Mouse (Mus musculus) CD4-positive, CD25-positive, alpha-beta regulatory T cell, adult 4 months (primary cell): ENCODE data around the gene Psma6. TPM values are rescaled to one million over a fixed set of nuclear protein-coding genes. Genes with fewer than 3 reads are reported as not detected.
"Not testable (repeated sequence)": the region's sequence is repeated elsewhere in the genome, so short reads cannot be mapped to it uniquely, and the experiment has no call there.

ENCODE experiments used
- ATAC-seq: one replicate; pipeline ENCODE4 v1.8.0; 2017
- polyA plus RNA-seq, 2 experiments: library from polyadenylated mRNA; unstranded; fragments of 100-300 nt; shearing (Covaris generic); gene quantifications; one replicate each; pipeline ENCODE4 v1.2.1; 2017

The Psma6 gene
- polyA plus RNA-seq, 2 experiments from 2014 or later: 249 to 250 TPM

DNA sequence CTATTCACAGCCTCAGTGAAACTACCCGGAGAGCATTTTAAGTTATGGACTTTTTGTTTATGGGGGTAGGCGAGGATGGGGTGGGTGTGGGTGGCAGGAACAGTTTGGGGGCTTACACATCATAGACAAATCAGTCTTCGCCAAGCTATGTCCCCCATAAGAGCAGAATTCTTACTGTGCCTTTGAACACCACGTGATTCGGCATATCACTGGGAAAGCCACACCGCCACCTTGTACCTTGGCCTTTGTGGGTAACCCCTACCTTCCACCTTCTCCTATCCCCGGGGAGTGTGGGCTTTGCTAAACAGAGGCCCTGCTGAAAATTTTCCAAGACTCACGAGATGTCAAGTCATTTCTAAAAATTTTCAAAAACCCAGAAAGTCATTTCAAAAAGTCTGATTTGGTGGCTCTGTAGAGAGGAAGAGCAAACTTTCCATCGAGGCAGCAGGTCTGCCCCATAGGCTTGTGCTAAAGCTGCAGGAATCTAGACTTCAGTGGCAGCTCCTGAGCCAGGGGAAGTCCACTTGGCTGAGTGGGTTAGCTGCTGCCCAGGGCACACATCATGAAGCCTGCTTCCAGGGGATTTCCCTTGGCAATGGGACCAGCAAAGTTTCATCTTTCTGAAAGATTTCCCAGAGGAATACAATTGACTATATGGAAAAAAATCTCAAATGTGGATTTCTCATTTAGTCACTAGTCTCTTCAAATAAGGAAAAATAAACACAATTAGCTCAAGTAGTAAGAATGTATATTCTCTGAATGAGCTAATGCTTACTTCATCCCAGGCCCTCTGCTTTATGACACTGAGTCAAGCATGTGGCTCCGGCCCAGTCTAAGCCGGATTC is 8.9 kb downstream of the Psma6 start:
- ATAC-seq: peak; percentile 19

DNA sequence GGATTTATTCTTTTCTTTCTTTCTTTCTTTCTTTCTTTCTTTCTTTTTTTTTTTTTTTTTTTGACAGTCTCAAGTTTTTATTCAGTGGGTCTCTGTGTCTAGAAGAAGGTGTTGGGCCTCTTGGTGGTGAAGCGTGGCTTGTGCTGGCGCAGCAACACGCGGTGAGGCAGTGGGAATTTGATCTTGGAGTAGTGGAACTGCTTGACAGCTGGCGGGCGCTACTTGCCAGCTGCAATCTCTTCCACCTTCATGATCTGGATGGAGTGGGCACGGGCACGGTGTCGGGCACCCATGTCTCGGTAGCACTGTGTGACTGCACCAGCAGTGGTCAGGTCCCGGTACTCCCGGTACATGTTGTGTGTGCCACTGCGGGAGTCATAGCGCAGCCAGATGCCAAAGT is 11.6 kb downstream of the Psma6 start:
- ATAC-seq: not testable (repeated sequence)

GRCm38 (mm10) chr12:55396536-55396935 is 12.5 kb downstream of the Psma6 start:
- no peak for ATAC-seq

DNA sequence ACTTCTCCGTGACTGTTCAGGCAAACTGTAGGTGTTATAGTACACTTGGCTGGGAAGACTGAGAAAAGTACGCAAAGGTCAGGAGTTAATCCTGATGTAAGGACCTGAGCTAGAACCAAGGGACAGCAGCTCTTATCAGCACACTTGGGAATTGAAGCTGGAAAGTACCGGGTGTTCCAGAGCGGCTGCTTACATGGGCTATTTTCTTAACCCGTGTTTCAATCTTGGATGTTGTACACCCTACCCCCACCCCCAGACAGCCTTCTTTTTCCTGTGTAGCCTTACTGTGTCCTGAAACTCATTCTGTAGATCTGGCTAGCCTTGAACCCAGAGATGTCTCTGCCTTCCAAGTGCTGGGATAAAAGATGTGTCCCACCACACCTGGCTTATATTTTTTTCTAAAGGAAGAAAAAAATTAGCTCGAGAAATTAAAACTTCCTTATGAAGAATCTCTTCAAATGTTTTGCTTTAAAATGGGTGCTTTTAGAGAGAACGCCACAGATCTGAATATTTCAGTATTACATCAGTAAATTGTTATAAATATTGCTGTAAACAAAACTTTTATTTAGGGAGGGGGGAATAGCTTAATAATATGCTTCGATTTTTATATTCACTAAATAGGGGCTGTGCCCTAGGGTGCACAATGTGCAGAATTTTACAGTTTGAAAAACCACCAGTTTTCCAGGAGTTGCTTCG is 13.7 kb downstream of the Psma6 start:
- no peak for ATAC-seq

DNA sequence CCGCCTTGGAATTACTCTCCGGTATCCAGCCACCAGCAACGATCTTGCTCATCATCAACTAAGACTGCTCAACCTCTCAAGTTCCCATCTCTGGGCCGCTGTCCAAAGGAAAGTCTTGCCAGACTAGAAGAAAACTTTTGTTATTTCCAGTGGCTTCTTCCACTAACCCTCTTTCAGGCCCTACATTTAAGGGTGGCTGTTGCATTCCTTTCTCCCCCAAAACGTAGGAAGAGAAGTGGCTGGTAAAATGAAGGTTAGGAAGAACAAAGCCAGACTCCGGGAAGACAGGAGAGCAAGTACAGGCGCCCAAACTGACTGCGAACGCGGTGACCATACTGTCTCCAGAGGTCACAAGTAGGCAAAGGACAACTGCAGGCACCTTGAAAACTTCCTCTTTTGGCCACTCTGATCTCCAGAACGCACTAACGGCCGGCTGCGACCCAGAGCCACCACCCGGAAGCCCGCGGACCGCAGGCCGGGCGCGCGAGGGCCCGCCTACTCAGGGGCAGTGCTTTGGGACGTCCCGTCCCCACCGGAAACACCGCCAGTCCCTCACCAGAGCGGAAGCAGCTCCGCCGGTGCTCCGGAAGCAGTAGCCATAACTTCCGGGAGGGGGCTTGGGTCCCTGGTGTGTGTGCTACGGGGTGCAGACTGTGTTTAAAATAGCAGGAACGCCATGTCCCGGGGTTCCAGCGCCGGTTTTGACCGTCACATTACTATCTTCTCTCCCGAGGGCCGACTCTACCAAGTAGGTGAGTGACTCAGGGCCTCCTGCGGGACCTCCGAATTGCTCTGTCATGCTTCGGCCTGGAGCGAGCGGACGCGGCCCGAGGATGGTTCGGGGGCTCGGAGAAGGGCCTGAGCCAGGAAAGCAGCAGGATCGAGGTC is 14.5 kb downstream of the Psma6 start:
- peak; percentile 98 for ATAC-seq

GRCm38 (mm10) chr12:55399128-55399677 is 15.2 kb downstream of the Psma6 start:
- no peak for ATAC-seq

DNA sequence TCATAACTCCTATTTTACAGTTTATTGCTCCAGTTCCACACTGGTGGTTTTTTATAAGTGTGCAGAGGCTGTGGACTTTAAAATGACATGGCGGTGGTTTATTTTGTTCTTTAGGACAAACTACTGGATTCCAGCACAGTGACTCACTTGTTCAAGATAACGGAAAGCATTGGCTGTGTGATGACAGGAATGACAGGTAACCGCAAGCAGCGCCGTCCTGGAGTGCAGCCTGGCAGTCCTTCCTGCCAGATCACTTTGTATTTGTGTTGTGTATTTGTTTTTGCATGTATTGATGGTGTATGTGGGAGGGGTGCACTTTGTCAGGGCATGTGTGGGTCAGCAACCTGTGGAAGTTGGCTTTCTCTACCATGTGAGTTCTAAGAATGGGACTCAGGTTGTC is 23.9 kb downstream of the Psma6 start:
- ATAC-seq: no peak

DNA sequence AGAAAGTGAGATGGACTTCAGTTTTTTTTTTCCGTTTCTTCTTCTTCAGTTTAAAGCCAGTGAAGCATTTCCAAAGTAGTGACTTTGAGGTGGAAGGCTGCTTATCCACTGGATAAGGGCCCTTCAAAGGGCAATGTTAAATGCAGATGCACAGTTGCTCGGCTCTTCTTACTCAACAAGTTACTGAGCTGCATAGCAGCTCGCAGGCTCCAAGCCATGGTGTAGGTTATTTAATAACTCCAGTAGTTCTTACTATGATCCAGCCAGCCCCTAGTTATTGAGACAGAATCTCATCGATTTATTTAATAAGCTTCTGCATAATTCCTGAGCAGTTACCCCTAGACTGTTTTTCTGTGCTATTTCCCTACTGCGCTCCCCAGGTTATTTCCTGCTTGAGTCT is 31.2 kb downstream of the Psma6 start:
- ATAC-seq: no peak

GRCm38 (mm10) chr12:55415762-55416161 is 31.7 kb downstream of the Psma6 start:
- no peak for ATAC-seq

GRCm38 (mm10) chr12:55420220-55420619 is 36.2 kb downstream of the Psma6 start:
- no peak for ATAC-seq

DNA sequence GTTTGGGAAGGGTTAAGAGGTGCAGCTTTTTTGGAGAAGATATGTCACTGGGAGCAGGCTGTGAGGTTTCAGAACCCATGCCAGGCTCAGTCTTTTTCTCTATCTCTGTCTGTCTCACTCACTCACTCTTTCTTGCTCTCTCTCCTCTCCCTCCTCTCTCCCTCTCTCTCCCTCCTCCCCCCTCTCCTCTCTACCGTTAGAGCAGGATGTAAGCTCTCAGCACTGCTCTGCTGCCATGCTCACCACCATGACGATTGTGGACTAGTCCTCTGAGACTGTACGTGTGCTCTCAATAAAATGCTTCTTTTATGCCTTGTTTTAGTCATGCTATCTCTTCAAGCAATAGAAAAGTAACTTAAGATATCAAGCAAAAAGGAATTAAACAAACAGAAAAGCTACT is 38.0 kb downstream of the Psma6 start:
- peak; percentile 60 for ATAC-seq

DNA sequence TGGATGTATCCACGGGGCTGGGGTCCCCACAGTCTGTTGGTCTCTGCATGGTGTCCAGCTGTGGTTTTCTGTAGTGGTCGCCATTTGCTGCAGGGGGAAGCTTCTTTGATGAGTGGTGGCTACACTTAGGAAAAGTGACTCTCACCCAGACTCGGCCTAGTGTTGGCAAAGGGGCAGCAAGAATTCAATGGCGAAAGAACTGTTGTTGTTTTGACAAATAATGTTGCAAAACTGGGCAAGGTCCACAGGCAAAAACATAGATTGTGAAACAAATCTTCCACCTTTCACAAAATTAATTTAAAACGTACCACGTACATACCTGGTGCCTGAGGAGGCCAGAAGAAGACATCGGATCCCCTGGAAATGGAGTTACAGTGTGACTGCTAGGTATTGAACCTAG is 42.3 kb downstream of the Psma6 start:
- ATAC-seq: no peak

DNA sequence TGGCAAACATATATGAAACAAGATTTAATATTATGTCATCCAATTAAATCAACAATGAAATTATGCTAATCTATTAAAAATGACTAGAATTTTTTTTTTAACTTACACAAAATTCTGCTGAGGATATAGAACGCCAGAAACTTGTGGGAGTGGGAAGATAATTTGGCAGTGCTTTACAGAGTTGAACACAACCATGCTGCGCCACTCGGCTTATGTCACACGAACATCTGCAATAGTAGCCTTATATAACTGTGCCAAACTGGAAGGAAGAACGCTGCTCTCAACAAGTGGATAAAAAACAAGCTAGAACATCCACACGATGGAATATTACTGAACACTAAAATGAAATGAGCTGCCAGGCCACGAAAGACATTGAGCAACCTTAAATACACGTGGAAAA is 45.2 kb downstream of the Psma6 start:
- no peak for ATAC-seq

GRCm38 (mm10) chr12:55429956-55430355 is 45.9 kb downstream of the Psma6 start:
- ATAC-seq: no peak

DNA sequence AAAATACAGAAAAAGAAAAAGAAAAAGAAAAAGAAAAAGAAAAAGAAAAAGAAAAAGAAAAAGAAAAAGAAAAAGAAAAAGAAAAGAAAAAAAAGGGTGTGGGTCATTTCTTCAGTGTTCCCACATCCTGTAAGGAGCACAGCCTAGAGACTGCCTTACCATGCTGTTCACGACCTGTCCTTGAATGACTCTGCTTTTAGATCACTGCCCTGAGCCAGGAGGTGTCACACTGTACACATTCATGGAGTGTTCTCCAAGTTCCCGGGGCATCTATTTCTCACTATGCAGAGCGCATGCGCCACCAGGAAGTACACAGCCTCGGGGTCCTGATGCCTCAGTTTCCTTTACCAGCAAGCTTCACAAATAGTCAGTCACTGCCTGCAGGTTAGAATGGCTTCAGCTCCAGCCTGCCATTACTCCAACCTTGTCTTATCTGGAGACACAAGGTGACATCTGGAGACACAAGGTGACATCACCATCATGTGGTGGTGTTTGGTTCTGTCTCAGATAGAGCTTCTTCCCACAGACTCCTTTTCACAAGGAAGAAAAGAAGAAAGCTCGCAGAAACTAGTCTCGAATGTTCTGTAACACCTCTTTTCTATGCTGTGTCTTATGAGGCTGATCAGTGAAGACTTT is 48.4 kb downstream of the Psma6 start:
- ATAC-seq: peak; percentile 43

DNA sequence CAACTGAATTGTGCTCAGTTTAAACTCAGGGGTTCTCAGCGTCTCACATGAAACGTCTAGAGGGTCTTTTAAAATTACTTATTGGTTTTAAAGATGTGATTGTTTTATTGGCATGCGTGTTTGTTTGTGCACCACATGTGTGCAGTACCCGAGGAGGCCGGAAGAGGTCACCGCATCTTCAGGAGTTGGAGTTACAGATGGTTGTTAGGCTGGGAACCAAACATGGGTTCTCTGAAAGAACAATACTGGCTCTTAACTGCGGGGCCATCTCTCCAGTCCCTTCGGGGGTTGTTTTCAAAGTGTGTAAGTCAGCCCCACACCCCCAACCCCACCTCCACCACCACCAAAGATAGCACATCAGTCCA is 48.9 kb downstream of the Psma6 start:
- ATAC-seq: no peak

- peak; percentile 61 for ATAC-seq
Observed at GRCm38 (mm10) chr12:55433802-55434435, 49.9 kb downstream of the Psma6 start.

GRCm38 (mm10) chr12:55435080-55435479 is 51.1 kb downstream of the Psma6 start:
- ATAC-seq: no peak

GRCm38 (mm10) chr12:55437122-55437826 is 53.3 kb downstream of the Psma6 start:
- ATAC-seq: no peak

DNA sequence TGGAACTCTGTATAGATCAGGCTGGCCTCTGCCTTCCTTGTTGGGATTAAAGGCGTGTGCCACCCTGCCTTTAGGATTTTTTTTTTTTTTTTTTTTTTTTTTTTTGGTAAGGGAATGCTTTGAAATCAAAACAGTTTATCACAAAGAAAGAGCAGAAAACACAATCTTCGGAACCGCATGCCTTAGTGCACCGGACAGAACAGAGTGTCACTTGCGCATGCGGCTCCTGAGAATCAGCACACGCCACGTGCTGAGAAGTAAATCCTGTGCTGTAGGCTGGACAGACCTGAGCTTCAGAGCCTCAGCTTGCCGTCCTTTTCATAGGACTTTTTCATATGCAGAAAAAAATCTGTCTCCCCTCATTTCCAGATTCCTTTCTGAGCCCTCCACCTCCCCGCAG is 54.0 kb downstream of the Psma6 start:
- no peak for ATAC-seq

DNA sequence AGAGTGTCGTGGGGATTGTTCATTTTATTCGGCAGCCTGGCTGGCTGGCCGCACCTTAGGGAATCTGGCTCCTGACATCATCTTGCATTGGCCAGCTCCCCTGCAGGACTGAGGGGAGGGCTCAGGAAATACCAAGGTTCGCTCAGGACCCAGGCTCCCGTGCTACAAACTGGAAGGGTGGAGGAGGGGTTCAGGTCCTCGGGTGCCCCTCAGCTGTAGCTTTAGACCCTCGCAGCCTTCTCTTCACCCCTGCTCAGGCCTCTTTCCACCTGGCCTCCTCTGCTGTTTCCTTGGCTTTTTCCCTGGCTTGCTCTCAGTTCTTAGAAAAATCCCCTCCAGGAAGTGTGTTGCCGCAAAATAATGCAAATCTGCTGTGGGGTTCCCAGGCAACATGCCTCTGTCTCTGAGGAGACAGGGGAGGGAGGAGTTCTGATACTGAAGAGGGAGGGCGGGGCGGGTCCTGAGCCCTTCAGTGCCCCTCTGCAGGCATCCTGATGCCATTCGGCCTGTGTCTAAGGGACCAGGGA is 54.7 kb downstream of the Psma6 start:
- peak; percentile 52 for ATAC-seq
